Mouse (Mus musculus): Measurements from ENCODE around the gene Myog.

The Myog gene

GRCm38 (mm10) chr1:134310729-134311128 is 20.9 kb downstream of the Myog start:
- in situ Hi-C loops (cut with MboI; ENCODE audit: low pct_unique_long_range_greater_than_20kb in 1 of 2, low sequenced_read_pairs in 2 of 2, unreplicated experiment in 1 of 2), result no loop called here

GRCm38 (mm10) chr1:134311760-134312159 is 22.0 kb downstream of the Myog start:
- in situ Hi-C loops (cut with MboI; ENCODE audit: low pct_unique_long_range_greater_than_20kb in 1 of 2, low sequenced_read_pairs in 2 of 2, unreplicated experiment in 1 of 2), result no loop called here

- in situ Hi-C loops (cut with MboI; ENCODE audit: low pct_unique_long_range_greater_than_20kb in 1 of 2, low sequenced_read_pairs in 2 of 2, unreplicated experiment in 1 of 2), result no loop called here
Measured at GRCm38 (mm10) chr1:134315181-134315580, 25.4 kb downstream of the Myog start.

GRCm38 (mm10) chr1:134316361-134316760 is 26.6 kb downstream of the Myog start:
- in situ Hi-C loops (cut with MboI; ENCODE audit: low pct_unique_long_range_greater_than_20kb in 1 of 2, low sequenced_read_pairs in 2 of 2, unreplicated experiment in 1 of 2), result no loop called here

GRCm38 (mm10) chr1:134318261-134318660 is 28.5 kb downstream of the Myog start:
- in situ Hi-C loops (cut with MboI; ENCODE audit: low pct_unique_long_range_greater_than_20kb in 1 of 2, low sequenced_read_pairs in 2 of 2, unreplicated experiment in 1 of 2), result no loop called here

GRCm38 (mm10) chr1:134320691-134321301 is 31.0 kb downstream of the Myog start:
- in situ Hi-C loops (cut with MboI; ENCODE audit: low pct_unique_long_range_greater_than_20kb in 1 of 2, low sequenced_read_pairs in 2 of 2, unreplicated experiment in 1 of 2), result no loop called here

GRCm38 (mm10) chr1:134322591-134322990 is 32.8 kb downstream of the Myog start:
- in situ Hi-C loops (cut with MboI; ENCODE audit: low pct_unique_long_range_greater_than_20kb in 1 of 2, low sequenced_read_pairs in 2 of 2, unreplicated experiment in 1 of 2), result no loop called here

- in situ Hi-C loops (cut with MboI; ENCODE audit: low pct_unique_long_range_greater_than_20kb in 1 of 2, low sequenced_read_pairs in 2 of 2, unreplicated experiment in 1 of 2), result loop anchor here in 1 of 2 experiments (5.0 kb wide), 1 partner anchor 175 kb away; no protein-coding TSS in a partner anchor
Measured at GRCm38 (mm10) chr1:134326841-134327346, 37.1 kb downstream of the Myog start.

GRCm38 (mm10) chr1:134331879-134332635 is 42.3 kb downstream of the Myog start:
- in situ Hi-C loops (cut with MboI; ENCODE audit: low pct_unique_long_range_greater_than_20kb in 1 of 2, low sequenced_read_pairs in 2 of 2, unreplicated experiment in 1 of 2), result no loop called here

GRCm38 (mm10) chr1:134332770-134333271 is 43.0 kb downstream of the Myog start, which contains the start of gene Ppfia4:
Gene Ppfia4 (minus strand): TSS chr1:134332928.
- in situ Hi-C loops (cut with MboI; ENCODE audit: low pct_unique_long_range_greater_than_20kb in 1 of 2, low sequenced_read_pairs in 2 of 2, unreplicated experiment in 1 of 2), result no loop called here

GRCm38 (mm10) chr1:134333371-134334110 is 43.8 kb downstream of the Myog start:
- in situ Hi-C loops (cut with MboI; ENCODE audit: low pct_unique_long_range_greater_than_20kb in 1 of 2, low sequenced_read_pairs in 2 of 2, unreplicated experiment in 1 of 2), result no loop called here

GRCm38 (mm10) chr1:134334111-134334827 is 44.5 kb downstream of the Myog start:
- in situ Hi-C loops (cut with MboI; ENCODE audit: low pct_unique_long_range_greater_than_20kb in 1 of 2, low sequenced_read_pairs in 2 of 2, unreplicated experiment in 1 of 2), result no loop called here

GRCm38 (mm10) chr1:134335211-134335923 is 45.6 kb downstream of the Myog start:
- in situ Hi-C loops (cut with MboI; ENCODE audit: low pct_unique_long_range_greater_than_20kb in 1 of 2, low sequenced_read_pairs in 2 of 2, unreplicated experiment in 1 of 2), result loop anchor here in 1 of 2 experiments (5.0 kb wide), 1 partner anchor 183 kb away; no protein-coding TSS in a partner anchor

GRCm38 (mm10) chr1:134335924-134336810 is 46.4 kb downstream of the Myog start:
- in situ Hi-C loops (cut with MboI; ENCODE audit: low pct_unique_long_range_greater_than_20kb in 1 of 2, low sequenced_read_pairs in 2 of 2, unreplicated experiment in 1 of 2), result loop anchor here in 1 of 2 experiments (5.0 kb wide), 1 partner anchor 184 kb away; no protein-coding TSS in a partner anchor

GRCm38 (mm10) chr1:134336958-134337710 is 47.3 kb downstream of the Myog start:
- in situ Hi-C loops (cut with MboI; ENCODE audit: low pct_unique_long_range_greater_than_20kb in 1 of 2, low sequenced_read_pairs in 2 of 2, unreplicated experiment in 1 of 2), result loop anchor here in 1 of 2 experiments (5.0 kb wide), 1 partner anchor 185 kb away; no protein-coding TSS in a partner anchor

- in situ Hi-C loops (cut with MboI; ENCODE audit: low pct_unique_long_range_greater_than_20kb in 1 of 2, low sequenced_read_pairs in 2 of 2, unreplicated experiment in 1 of 2), result loop anchor here in 1 of 2 experiments (5.0 kb wide), 1 partner anchor 187 kb away; no protein-coding TSS in a partner anchor
Measured at GRCm38 (mm10) chr1:134339162-134339561, 49.4 kb downstream of the Myog start.

Measured in mouse embryonic stem cell (cell line).